In the genomic region with DNA sequence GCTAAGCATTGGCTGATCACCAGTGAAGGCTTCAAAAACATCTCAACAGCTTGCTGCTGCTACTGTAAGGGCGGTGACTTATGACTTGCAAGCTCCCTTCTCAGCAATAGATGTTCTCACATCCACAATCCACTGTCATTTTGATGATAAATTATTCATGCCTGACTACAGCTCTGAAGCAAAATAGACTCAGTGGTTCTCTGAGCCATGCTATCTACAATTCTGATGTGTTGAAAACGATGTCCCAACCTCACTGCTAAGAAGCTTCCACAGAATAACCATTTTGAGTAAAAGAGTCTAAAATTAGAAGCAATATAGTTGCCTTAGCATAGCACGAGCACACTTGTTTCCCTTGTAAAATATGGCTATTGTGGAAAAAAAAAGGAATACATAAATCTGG, we compare ENCODE assay signal across 28 mouse cellular contexts.
DNase-seq lines count a peak whose midpoint lies in the region; ATAC-seq and TF ChIP-seq lines count a peak whose summit lies in the region.
"Had no signal": no experiment of that assay in that cellular context is flagged by ENCODE, and none has a peak within 500 bp of the region (broad histone marks: within the 10 kb centered on the region; RNA-seq: fewer than 3 reads in every experiment).

No protein-coding gene starts in this region.

- no peak overlapping the region for H3K9ac ChIP-seq in forebrain, postnatal 0 days
- no peak overlapping the region for H3K9ac ChIP-seq in forebrain, embryonic 15.5 days (replicated peaks)
- no peak overlapping the region for H3K9ac ChIP-seq in heart, adult 2 months (ENCODE audit: low read depth, low read length)
- H3K9ac ChIP-seq: embryonic facial prominence, embryonic 13.5 days; embryonic facial prominence, embryonic 15.5 days; forebrain, embryonic 12.5 days had no signal

- TF ChIP-seq CTCF in forebrain, postnatal 0 days (IDR thresholded peaks at IDR 0.05; ENCODE audit: low read depth): no peak
- TF ChIP-seq CTCF in heart, adult 2 months (IDR thresholded peaks at IDR 0.05): no peak

- 61% methylated on average over 3 of the region's 3 CpGs for WGBS in forebrain, postnatal 0 days
- WGBS in forebrain, embryonic 15.5 days: 86% methylated on average over 3 of the region's 3 CpGs
- WGBS in heart, adult 2 months: 58% methylated on average over 3 of the region's 3 CpGs

- no peak for TF ChIP-seq POLR2A in heart, adult 2 months (IDR thresholded peaks at IDR 0.05; ENCODE audit: insufficient read depth, low read depth, low read length)

- no peak for TF ChIP-seq EP300 in heart, adult 2 months (IDR thresholded peaks at IDR 0.05; ENCODE audit: insufficient read depth, low read depth, low read length)

- no peak for DNase-seq in forebrain, postnatal 0 days
- DNase-seq in heart, adult 11 months: peak; percentile 52
- no peak for DNase-seq in heart, adult 2 months
- peak; percentile 1 for DNase-seq in right cerebral cortex, adult 18-20 months
- DNase-seq in right cerebral cortex, postnatal 4 days: no peak
- DNase-seq: adrenal gland, adult 8-10 months; adrenal gland, postnatal 14 days; adrenal gland, postnatal 36 days; B cell, adult 2 months; cerebellum, adult 11 months; cerebellum, adult 18-20 months; cerebellum, adult 8-10 months; cerebellum, adult 9-11 months; cerebellum, postnatal 14 days; cerebellum, postnatal 36 days; embryo, embryonic 11 days had no signal

- intact Hi-C loops in heart, adult 2 months (cut with DNase I): no loop called here

- no peak overlapping the region for H3K4me3 ChIP-seq in forebrain, postnatal 0 days (ENCODE audit: low read depth, low read length)
- no peak overlapping the region for H3K4me3 ChIP-seq in forebrain, embryonic 15.5 days
- H3K4me3 ChIP-seq in heart, adult 2 months: no peak overlapping the region
- H3K4me3 ChIP-seq: embryonic facial prominence, embryonic 13.5 days; embryonic facial prominence, embryonic 15.5 days; erythroblast, embryonic 14.5 days; forebrain, embryonic 10.5 days; forebrain, embryonic 12.5 days had no signal

- H3K36me3 ChIP-seq in forebrain, postnatal 0 days (ENCODE audit: insufficient read depth): no peaks in the 10 kb centered on the region
- H3K36me3 ChIP-seq in forebrain, embryonic 15.5 days: no peaks in the 10 kb centered on the region
- H3K36me3 ChIP-seq in heart, adult 2 months (ENCODE audit: control insufficient read depth, insufficient read depth, low read length): no peaks in the 10 kb centered on the region
- H3K36me3 ChIP-seq: embryonic facial prominence, embryonic 13.5 days; embryonic facial prominence, embryonic 15.5 days; forebrain, embryonic 10.5 days; forebrain, embryonic 12.5 days; G1E had no signal

- peak; percentile 20; the same call in 1 of the 2 replicates for ATAC-seq in forebrain, postnatal 0 days
- no peak for ATAC-seq in forebrain, embryonic 15.5 days (replicated peaks)
- ATAC-seq: activated CD4-positive, CD25-positive, alpha-beta regulatory T cell, adult 4 months; CD4-positive, CD25-positive, alpha-beta regulatory T cell, adult 4 months; forebrain, embryonic 14.5 days; Patski had no signal

- H3K27me3 ChIP-seq in forebrain, postnatal 0 days (ENCODE audit: insufficient read depth, low read length): no peaks in the 10 kb centered on the region
- no peaks in the 10 kb centered on the region for H3K27me3 ChIP-seq in forebrain, embryonic 15.5 days
- H3K27me3 ChIP-seq in heart, adult 2 months (ENCODE audit: control insufficient read depth, insufficient read depth, low read length): no peaks in the 10 kb centered on the region
- H3K27me3 ChIP-seq: CH12.LX; embryonic facial prominence, embryonic 13.5 days; embryonic facial prominence, embryonic 15.5 days; forebrain, embryonic 12.5 days; Patski had no signal

- no peak overlapping the region for H3K27ac ChIP-seq in forebrain, postnatal 0 days (ENCODE audit: low read depth, low read length)
- no peak overlapping the region for H3K27ac ChIP-seq in forebrain, embryonic 15.5 days (replicated peaks)
- H3K27ac ChIP-seq in heart, adult 2 months: no peak overlapping the region
- H3K27ac ChIP-seq: embryonic facial prominence, embryonic 13.5 days; embryonic facial prominence, embryonic 15.5 days; forebrain, embryonic 10.5 days; forebrain, embryonic 12.5 days had no signal

- H3K9me3 ChIP-seq in forebrain, postnatal 0 days (ENCODE audit: low read length): no peaks in the 10 kb centered on the region
- H3K9me3 ChIP-seq in forebrain, embryonic 15.5 days: no peaks in the 10 kb centered on the region
- H3K9me3 ChIP-seq: embryonic facial prominence, embryonic 13.5 days; embryonic facial prominence, embryonic 15.5 days; forebrain, embryonic 10.5 days; forebrain, embryonic 12.5 days had no signal

- no peak overlapping the region for H3K4me2 ChIP-seq in forebrain, postnatal 0 days (ENCODE audit: low read depth)
- H3K4me2 ChIP-seq in forebrain, embryonic 15.5 days (replicated peaks): no peak overlapping the region
- H3K4me2 ChIP-seq: embryonic facial prominence, embryonic 13.5 days; embryonic facial prominence, embryonic 15.5 days; forebrain, embryonic 12.5 days had no signal

- no peaks in the 10 kb centered on the region for H3K4me1 ChIP-seq in forebrain, postnatal 0 days (ENCODE audit: insufficient read depth)
- no peaks in the 10 kb centered on the region for H3K4me1 ChIP-seq in forebrain, embryonic 15.5 days
- H3K4me1 ChIP-seq in heart, adult 2 months (ENCODE audit: control insufficient read depth, insufficient read depth, low read length): no peaks in the 10 kb centered on the region
- H3K4me1 ChIP-seq: embryonic facial prominence, embryonic 13.5 days; embryonic facial prominence, embryonic 15.5 days; forebrain, embryonic 10.5 days; forebrain, embryonic 12.5 days had no signal

- no peaks in the 10 kb centered on the region for H3K79me2 ChIP-seq in heart, adult 2 months (replicated peaks; ENCODE audit: control insufficient read depth, insufficient read depth, low read length)

Comparison
In these comparisons a context has a peak if more than half of its experiments do, and no peak if none do; other contexts are left out.
1. DNase-seq: peak in heart, adult 11 months (single experiment) and right cerebral cortex, adult 18-20 months (single experiment); none in forebrain, postnatal 0 days (single experiment), heart, adult 2 months (0 of 2) and right cerebral cortex, postnatal 4 days (single experiment).